Mouse (Mus musculus) limb, embryonic 11.5 days (tissue): ENCODE data around the gene Gng12. TPM values are rescaled to one million over a fixed set of nuclear protein-coding genes. Genes with fewer than 3 reads are reported as not detected.

Source experiments
- ATAC-seq: fragments of 200-750 bp; cut with Nextera tagmentation; 2 replicates; pipeline ENCODE4 v1.8.0; 2017; ENCODE audit warnings: low read depth; ENCODE audit not compliant: insufficient number of reproducible peaks, low FRiP score, low TSS enrichment
- DNase-seq: peaks from one replicate; pipeline ENCODE4 v3.0.0-alpha.2; 2015; ENCODE audit warnings: low spot score
- H3K27ac ChIP-seq: fragments of 300-500 bp; sonication (generic); replicated peaks from 2 replicates; pipeline ENCODE4 v1.5.1; 2014; ENCODE audit warnings: low read depth, mild to moderate bottlenecking, low read length
- H3K27me3 ChIP-seq: fragments of 300-500 bp; sonication (generic); 2 replicates; pipeline ENCODE4 v1.6.1; 2014; ENCODE audit warnings: mild to moderate bottlenecking, low read length, mixed read lengths; ENCODE audit not compliant: control insufficient read depth, insufficient read depth
- H3K36me3 ChIP-seq: fragments of 300-500 bp; sonication (generic); 2 replicates; pipeline ENCODE4 v1.6.1; 2014; ENCODE audit warnings: mild to moderate bottlenecking, low read length, moderate library complexity, mixed read lengths; ENCODE audit not compliant: control insufficient read depth, insufficient read depth
- H3K4me1 ChIP-seq: fragments of 300-500 bp; sonication (generic); 2 replicates; pipeline ENCODE4 v1.6.1; 2014; ENCODE audit warnings: low read length, mixed read lengths; ENCODE audit not compliant: control insufficient read depth, insufficient read depth
- H3K4me2 ChIP-seq: fragments of 300-500 bp; sonication (generic); 2 replicates; pipeline ENCODE4 v1.6.1; 2014; ENCODE audit warnings: low read depth, mild to moderate bottlenecking, moderate library complexity; ENCODE audit not compliant: severe bottlenecking
- H3K4me3 ChIP-seq: fragments of 300-500 bp; sonication (generic); 2 replicates; pipeline ENCODE4 v1.5.1; 2014; ENCODE audit warnings: low read depth, low read length
- H3K9ac ChIP-seq: fragments of 300-500 bp; sonication (generic); 2 replicates; pipeline ENCODE4 v1.6.1; 2014; ENCODE audit warnings: mild to moderate bottlenecking, low read length
- H3K9me3 ChIP-seq: fragments of 300-500 bp; sonication (generic); 2 replicates; pipeline ENCODE4 v1.6.1; 2016; ENCODE audit warnings: low read length; ENCODE audit not compliant: control insufficient read depth
- WGBS: fragments of 180-500 bp; shearing (Covaris S2); extraction: QIAGEN DNeasy Blood & Tissue Kit; methylation state at CpG from one replicate; pipeline ENCODE4 v1.1.7; 2014; 5-methylcytosine and 5-hydroxymethylcytosine counted together
- polyA plus RNA-seq: library from polyadenylated mRNA; unstranded; fragments of >200 nt; fragmentation: Nextera tagmentation; extraction: Ambion mirVana; gene quantifications from 2 replicates; pipeline ENCODE4 v1.2.1, GENCODE M21; 2014

Gng12 gene
- polyA plus RNA-seq, 1 experiment from 2014 or later: 72.2 TPM

- Histone ChIP-seq H3K4me1 (no peaks in the 10 kb centered on the region), H3K9me3 (no peaks in the 10 kb centered on the region), H3K36me3 (no peaks in the 10 kb centered on the region), H3K27ac (no peak overlapping the region), H3K4me2 (no peak overlapping the region), H3K9ac (no peak overlapping the region), H3K4me3 (no peak overlapping the region), H3K27me3 (no peaks in the 10 kb centered on the region)
- WGBS: 85% methylated on average over 5 of the region's 5 CpGs
- DNase-seq (no peak), ATAC-seq (no peak)
Observed at GRCm38 (mm10) chr6:67057574-67057973, 161.4 kb downstream of the Gng12 start.

GRCm38 (mm10) chr6:67057991-67058696 is 161.9 kb downstream of the Gng12 start:
- H3K4me2 ChIP-seq: no peak overlapping the region
- ATAC-seq: no peak
- no peaks in the 10 kb centered on the region for H3K27me3 ChIP-seq
- H3K4me3 ChIP-seq: no peak overlapping the region
- no peak overlapping the region for H3K27ac ChIP-seq
- no peaks in the 10 kb centered on the region for H3K9me3 ChIP-seq
- no peaks in the 10 kb centered on the region for H3K4me1 ChIP-seq
- DNase-seq: no peak
- 89% methylated on average over 7 of the region's 7 CpGs for WGBS
- H3K36me3 ChIP-seq: no peaks in the 10 kb centered on the region
- H3K9ac ChIP-seq: no peak overlapping the region

GRCm38 (mm10) chr6:67060057-67060456 is 163.9 kb downstream of the Gng12 start:
- Histone ChIP-seq H3K9me3 (no peaks in the 10 kb centered on the region), H3K27me3 (no peaks in the 10 kb centered on the region), H3K4me3 (no peak overlapping the region), H3K9ac (no peak overlapping the region), H3K4me1 (no peaks in the 10 kb centered on the region), H3K27ac (no peak overlapping the region), H3K36me3 (no peaks in the 10 kb centered on the region), H3K4me2 (no peak overlapping the region)
- no peak for DNase-seq
- ATAC-seq: no peak
- WGBS: 90% methylated on average over 5 of the region's 5 CpGs

GRCm38 (mm10) chr6:67069219-67069762 is 173.1 kb downstream of the Gng12 start:
- WGBS: 86% methylated on average over 8 of the region's 8 CpGs
- H3K4me1 ChIP-seq: no peaks in the 10 kb centered on the region

GRCm38 (mm10) chr6:67069800-67070315 is 173.7 kb downstream of the Gng12 start:
- H3K4me1 ChIP-seq: no peaks in the 10 kb centered on the region
- no peak overlapping the region for H3K27ac ChIP-seq
- no peaks in the 10 kb centered on the region for H3K27me3 ChIP-seq
- H3K4me3 ChIP-seq: no peak overlapping the region
- no peak overlapping the region for H3K4me2 ChIP-seq
- no peaks in the 10 kb centered on the region for H3K36me3 ChIP-seq
- ATAC-seq: no peak
- H3K9me3 ChIP-seq: no peaks in the 10 kb centered on the region
- no peak for DNase-seq
- WGBS: 78% methylated on average over 9 of the region's 9 CpGs
- no peak overlapping the region for H3K9ac ChIP-seq

More at GRCm38 (mm10) chr6:67069219-67069762, 173.1 kb downstream of the Gng12 start:
- no peaks in the 10 kb centered on the region for H3K36me3 ChIP-seq
- ATAC-seq (no peak), DNase-seq (no peak)
- no peak overlapping the region for H3K4me2 ChIP-seq
- no peak overlapping the region for H3K9ac ChIP-seq
- no peaks in the 10 kb centered on the region for H3K27me3 ChIP-seq
- no peaks in the 10 kb centered on the region for H3K9me3 ChIP-seq
- no peak overlapping the region for H3K4me3 ChIP-seq
- no peak overlapping the region for H3K27ac ChIP-seq

Other genes starting within 250 kb of the Gng12 start
- not detected in 2 replicates for gene Vmn1r35, start 210.5 kb upstream of the Gng12 start, polyA plus RNA-seq
- gene Vmn1r36, start 177.2 kb upstream of the Gng12 start, polyA plus RNA-seq: not detected in 2 replicates
- not detected in 2 replicates for gene Vmn1r37, start 167.0 kb upstream of the Gng12 start, polyA plus RNA-seq
- gene Vmn1r38, start 113.8 kb upstream of the Gng12 start, polyA plus RNA-seq: not detected in 2 replicates
- not detected in 2 replicates for gene Vmn1r39, start 85.8 kb upstream of the Gng12 start, polyA plus RNA-seq
- 17.6 and 21.1 TPM in 2 replicates for gene Gadd45a, start 141.1 kb downstream of the Gng12 start, polyA plus RNA-seq